Mouse (Mus musculus) retina, postnatal 7 days (tissue): ENCODE measurements at regions not wholly inside any gene's neighbourhood (a gene's known extent, or its start where the extent isn't known, plus 50 kb on each side); places are given as distances from the start of the nearest gene placed in this dataset.

ENCODE experiments used
- DNase-seq: peaks from one replicate; pipeline ENCODE4 v3.0.0-alpha.2; 2012; ENCODE audit warnings: low read depth, low spot score

- no peak for DNase-seq
These were observed 146.7 kb downstream of the Pax3 start for GRCm38 (mm10) chr1:78050231-78050630.

- DNase-seq = no peak
These were observed 164.6 kb downstream of the Pax3 start for GRCm38 (mm10) chr1:78032336-78032735.

GRCm38 (mm10) chr1:78021766-78022165 is 175.2 kb downstream of the Pax3 start:
- no peak for DNase-seq

GRCm38 (mm10) chr1:78021014-78021413 is 175.9 kb downstream of the Pax3 start:
- DNase-seq = no peak

- DNase-seq = no peak
These were observed 178.9 kb downstream of the Pax3 start for GRCm38 (mm10) chr1:78017949-78018617.

GRCm38 (mm10) chr1:78016541-78017267 is 180.2 kb downstream of the Pax3 start:
- no peak for DNase-seq

- no peak for DNase-seq
These were observed 180.9 kb downstream of the Pax3 start for GRCm38 (mm10) chr1:78015999-78016398.

GRCm38 (mm10) chr1:78013396-78013795 is 183.5 kb downstream of the Pax3 start:
- DNase-seq = no peak

- DNase-seq = no peak
These were observed 188.0 kb downstream of the Pax3 start for GRCm38 (mm10) chr1:78008811-78009410.

GRCm38 (mm10) chr1:78004376-78004775 is 192.6 kb downstream of the Pax3 start:
- DNase-seq = no peak

GRCm38 (mm10) chr1:77998727-77999126 is 198.2 kb downstream of the Pax3 start:
- DNase-seq = no peak

GRCm38 (mm10) chr1:77981528-77981927 is 215.4 kb downstream of the Pax3 start:
- no peak for DNase-seq

GRCm38 (mm10) chr1:77978696-77979095 is 218.2 kb downstream of the Pax3 start:
- DNase-seq = peak; percentile 54

- no peak for DNase-seq
These were observed 221.0 kb downstream of the Pax3 start for GRCm38 (mm10) chr1:77975941-77976340.

GRCm38 (mm10) chr1:77972301-77972717 is 224.6 kb downstream of the Pax3 start:
- peak; percentile 70 for DNase-seq

- DNase-seq = no peak
These were observed 232.1 kb downstream of the Pax3 start for GRCm38 (mm10) chr1:77964656-77965335.

GRCm38 (mm10) chr1:77959309-77959708 is 237.6 kb downstream of the Pax3 start:
- no peak for DNase-seq

GRCm38 (mm10) chr1:77957156-77957767 is 239.7 kb downstream of the Pax3 start:
- DNase-seq = no peak

GRCm38 (mm10) chr1:77947894-77948293 is 249.0 kb downstream of the Pax3 start:
- no peak for DNase-seq

GRCm38 (mm10) chr1:77944327-77944645 is 252.6 kb downstream of the Pax3 start:
- no peak for DNase-seq

- DNase-seq = no peak
These were observed 253.2 kb downstream of the Pax3 start for GRCm38 (mm10) chr1:77943633-77944326.
